Mouse (Mus musculus): Measurements from ENCODE around the gene Taok2. TPM values are rescaled to one million over a fixed set of nuclear protein-coding genes. Genes with fewer than 3 reads are reported as not detected.

Gene Taok2
- polyA plus RNA-seq, 1 experiment from 2014 or later = 20.1 TPM

DNA sequence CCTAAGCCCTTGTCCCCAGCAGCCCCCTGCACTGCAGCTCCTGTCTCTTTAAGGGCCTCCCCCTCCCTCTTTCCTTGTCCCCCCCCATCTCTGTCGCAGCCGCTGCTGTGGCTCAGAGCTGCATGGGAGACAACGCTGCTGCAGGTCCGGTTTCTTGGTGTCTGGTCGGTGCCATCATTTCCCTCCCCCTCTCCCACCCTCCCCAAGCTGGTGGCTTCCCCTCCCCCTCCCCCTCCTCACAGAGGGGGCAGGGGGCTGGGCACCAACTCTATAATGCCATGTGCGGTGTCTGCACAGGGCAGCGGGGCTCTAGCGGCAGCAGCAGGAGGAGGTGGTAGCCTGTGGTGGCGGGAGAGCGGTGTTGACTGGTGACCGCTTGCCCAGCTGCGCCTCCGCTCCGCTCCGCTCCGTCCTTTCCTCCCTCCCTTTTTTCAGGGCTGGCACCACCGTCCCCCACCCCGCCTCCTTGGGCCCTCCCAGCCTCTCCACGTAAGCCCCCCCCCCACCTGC is 61.2 kb downstream of the Taok2 start:
- Histone ChIP-seq H3K4me3 (no peak overlapping the region), H3K9ac (no peak overlapping the region), H3K36me3 (no peaks in the 10 kb centered on the region), H3K9me3 (replicated peaks) (no peaks in the 10 kb centered on the region), H3K4me2 (peak overlapping the region; percentile 43), H3K4me1 (peaks cover 7% of the 10 kb centered on the region; the same call in 1 of the 2 replicates), H3K27ac (no peak overlapping the region), H3K27me3 (replicated peaks) (peaks cover 61% of the 10 kb centered on the region)
- WGBS (ENCODE audit: insufficient replicate concordance) = 2% methylated on average over 18 of the region's 19 CpGs
- ATAC-seq = 0 out of 2 replicates have a peak, but pooled peaks have one; percentile 14

GRCm38 (mm10) chr7:126822741-126823140 is 61.8 kb downstream of the Taok2 start:
- no peak overlapping the region for H3K27ac ChIP-seq
- no peak overlapping the region for H3K9ac ChIP-seq
- ATAC-seq = no peak
- H3K4me3 ChIP-seq = no peak overlapping the region
- no peaks in the 10 kb centered on the region for H3K36me3 ChIP-seq
- WGBS (ENCODE audit: insufficient replicate concordance) = 23% methylated on average over 9 of the region's 9 CpGs
- peaks cover 61% of the 10 kb centered on the region for H3K27me3 ChIP-seq (replicated peaks)
- no peak overlapping the region for H3K4me2 ChIP-seq
- H3K4me1 ChIP-seq = peaks cover 7% of the 10 kb centered on the region; the same call in 1 of the 2 replicates
- no peaks in the 10 kb centered on the region for H3K9me3 ChIP-seq (replicated peaks)

GRCm38 (mm10) chr7:126821835-126822511 is 62.5 kb downstream of the Taok2 start:
- Histone ChIP-seq H3K4me3 (no peak overlapping the region), H3K9me3 (replicated peaks) (no peaks in the 10 kb centered on the region), H3K4me1 (peaks cover 7% of the 10 kb centered on the region; the same call in 1 of the 2 replicates), H3K9ac (no peak overlapping the region), H3K27me3 (replicated peaks) (peaks cover 58% of the 10 kb centered on the region), H3K36me3 (no peaks in the 10 kb centered on the region), H3K4me2 (no peak overlapping the region), H3K27ac (no peak overlapping the region)
- 19% methylated on average over 7 of the region's 7 CpGs for WGBS (ENCODE audit: insufficient replicate concordance)
- ATAC-seq = peak; percentile 35; the same call in 1 of the 2 replicates

- Histone ChIP-seq H3K4me1 (peaks cover 7% of the 10 kb centered on the region; the same call in 1 of the 2 replicates), H3K27ac (no peak overlapping the region), H3K4me2 (no peak overlapping the region), H3K4me3 (no peak overlapping the region), H3K27me3 (replicated peaks) (peaks cover 33% of the 10 kb centered on the region), H3K9ac (no peak overlapping the region), H3K36me3 (no peaks in the 10 kb centered on the region), H3K9me3 (replicated peaks) (no peaks in the 10 kb centered on the region)
- WGBS (ENCODE audit: insufficient replicate concordance) = 6% methylated on average over 1 of the region's 1 CpGs
- no peak for ATAC-seq
Observed at GRCm38 (mm10) chr7:126818818-126819217, 65.7 kb downstream of the Taok2 start.

GRCm38 (mm10) chr7:126817595-126817994 is 66.9 kb downstream of the Taok2 start:
- no peak overlapping the region for H3K9ac ChIP-seq
- no peaks in the 10 kb centered on the region for H3K4me1 ChIP-seq
- WGBS (ENCODE audit: insufficient replicate concordance) = 69% methylated on average over 7 of the region's 7 CpGs
- no peaks in the 10 kb centered on the region for H3K36me3 ChIP-seq
- no peak for ATAC-seq
- no peak overlapping the region for H3K4me3 ChIP-seq
- H3K27me3 ChIP-seq (replicated peaks) = peaks cover 27% of the 10 kb centered on the region
- no peak overlapping the region for H3K4me2 ChIP-seq
- H3K9me3 ChIP-seq (replicated peaks) = no peaks in the 10 kb centered on the region
- no peak overlapping the region for H3K27ac ChIP-seq

DNA sequence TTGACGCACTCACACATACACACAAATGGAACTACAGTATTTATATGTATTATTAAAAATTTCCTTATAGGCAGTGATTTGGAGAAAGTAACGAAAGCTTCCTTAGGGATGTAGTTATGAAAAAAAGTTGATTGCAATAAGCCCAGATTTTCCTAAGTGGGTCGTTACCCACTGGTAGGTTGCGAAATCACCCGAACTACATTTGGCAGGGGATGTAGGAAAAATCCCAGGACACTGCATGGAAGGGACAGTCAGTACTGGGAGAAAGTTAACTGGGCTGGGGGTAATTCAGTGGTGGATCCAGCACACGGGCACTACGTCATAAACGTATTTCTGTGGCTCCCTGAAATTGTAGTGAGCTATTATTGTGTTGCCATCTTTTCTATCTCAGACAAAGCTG is 68.0 kb downstream of the Taok2 start:
- ATAC-seq = no peak
- Histone ChIP-seq H3K27ac (no peak overlapping the region), H3K9ac (no peak overlapping the region), H3K4me2 (no peak overlapping the region), H3K4me1 (no peaks in the 10 kb centered on the region), H3K36me3 (no peaks in the 10 kb centered on the region), H3K9me3 (replicated peaks) (no peaks in the 10 kb centered on the region), H3K4me3 (no peak overlapping the region), H3K27me3 (replicated peaks) (peaks cover 19% of the 10 kb centered on the region; the same call in 1 of the 2 replicates)
- 73% methylated on average over 8 of the region's 8 CpGs for WGBS (ENCODE audit: insufficient replicate concordance)

DNA sequence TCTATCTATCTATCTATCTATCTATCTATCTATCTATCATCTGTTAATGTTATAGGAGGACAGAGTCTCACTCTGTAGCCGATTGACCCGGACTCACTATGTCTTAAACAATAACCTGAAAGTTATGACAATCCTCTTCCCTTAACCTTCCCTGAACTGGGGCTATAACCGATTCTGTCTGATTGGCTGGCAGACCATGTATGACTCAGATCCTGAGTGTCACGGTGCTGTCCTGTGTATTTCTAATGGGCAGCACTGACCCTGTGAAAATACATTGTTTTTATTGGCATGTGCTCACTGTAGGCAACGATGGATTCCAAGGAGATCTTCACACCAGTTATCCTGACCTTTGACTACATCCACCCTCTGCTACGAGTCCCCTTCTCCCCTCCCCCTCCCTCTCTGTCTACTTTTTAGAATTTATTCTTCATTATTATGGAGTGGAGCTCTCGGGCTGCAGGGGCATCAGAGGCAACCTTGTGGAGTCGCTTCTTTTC is 68.7 kb downstream of the Taok2 start:
- Histone ChIP-seq H3K27ac (no peak overlapping the region), H3K27me3 (replicated peaks) (peaks cover 17% of the 10 kb centered on the region; the same call in 1 of the 2 replicates), H3K4me2 (no peak overlapping the region), H3K9ac (no peak overlapping the region), H3K9me3 (replicated peaks) (no peaks in the 10 kb centered on the region), H3K4me3 (no peak overlapping the region), H3K36me3 (no peaks in the 10 kb centered on the region), H3K4me1 (no peaks in the 10 kb centered on the region)
- WGBS (ENCODE audit: insufficient replicate concordance) = 56% methylated on average over 8 of the region's 8 CpGs
- no peak for ATAC-seq

Other genes starting within 250 kb of the Taok2 start
- 36.3 and 42.4 TPM in 2 replicates for gene Sgf29, start 235.4 kb downstream of the Taok2 start, polyA plus RNA-seq (2016; fragmentation: Nextera tagmentation; extraction: Ambion mirVana)
- 0.24 and 0.50 TPM in 2 replicates for gene Sult1a1, start 208.3 kb downstream of the Taok2 start, polyA plus RNA-seq (2016; fragmentation: Nextera tagmentation; extraction: Ambion mirVana)
- 134 and 153 TPM in 2 replicates for gene Bola2, start 189.3 kb downstream of the Taok2 start, polyA plus RNA-seq (2016; fragmentation: Nextera tagmentation; extraction: Ambion mirVana)
- 4.5 and 5.1 TPM in 2 replicates for gene Slx1b, start 188.9 kb downstream of the Taok2 start, polyA plus RNA-seq (2016; fragmentation: Nextera tagmentation; extraction: Ambion mirVana)
- gene Coro1a, start 176.9 kb downstream of the Taok2 start, polyA plus RNA-seq (2016; fragmentation: Nextera tagmentation; extraction: Ambion mirVana) = 77.9 and 86.6 TPM in 2 replicates
- gene Mapk3, start 125.1 kb downstream of the Taok2 start, polyA plus RNA-seq (2016; fragmentation: Nextera tagmentation; extraction: Ambion mirVana) = 23.7 and 25.0 TPM in 2 replicates
- gene Gdpd3, start 118.4 kb downstream of the Taok2 start, polyA plus RNA-seq (2016; fragmentation: Nextera tagmentation; extraction: Ambion mirVana) = 0.54 and 0.78 TPM in 2 replicates
- 77.2 and 78.5 TPM in 2 replicates for gene Ypel3, start 107.7 kb downstream of the Taok2 start, polyA plus RNA-seq (2016; fragmentation: Nextera tagmentation; extraction: Ambion mirVana)
- 0.33 and 0.50 TPM in 2 replicates for gene Tbx6, start 103.2 kb downstream of the Taok2 start, polyA plus RNA-seq (2016; fragmentation: Nextera tagmentation; extraction: Ambion mirVana)
- 191 and 205 TPM in 2 replicates for gene Ppp4c, start 92.2 kb downstream of the Taok2 start, polyA plus RNA-seq (2016; fragmentation: Nextera tagmentation; extraction: Ambion mirVana)
- not detected in 2 replicates for gene Fam57b, start 87.0 kb downstream of the Taok2 start, polyA plus RNA-seq (2016; fragmentation: Nextera tagmentation; extraction: Ambion mirVana)
- not detected in 2 replicates for gene 4930451I11Rik, start 53.1 kb downstream of the Taok2 start, polyA plus RNA-seq (2016; fragmentation: Nextera tagmentation; extraction: Ambion mirVana)
- 0.15 and 0.24 TPM in 2 replicates for gene Doc2a, start 37.3 kb downstream of the Taok2 start, polyA plus RNA-seq (2016; fragmentation: Nextera tagmentation; extraction: Ambion mirVana)
- 20.3 and 22.0 TPM in 2 replicates for gene Hirip3, start 22.7 kb downstream of the Taok2 start, polyA plus RNA-seq (2016; fragmentation: Nextera tagmentation; extraction: Ambion mirVana)
- 70.5 and 73.0 TPM in 2 replicates for gene Ino80e, start 22.3 kb downstream of the Taok2 start, polyA plus RNA-seq (2016; fragmentation: Nextera tagmentation; extraction: Ambion mirVana)
- 16.7 and 16.9 TPM in 2 replicates for gene Tmem219, start 38.2 kb upstream of the Taok2 start, polyA plus RNA-seq (2016; fragmentation: Nextera tagmentation; extraction: Ambion mirVana)
- gene Kctd13, start 44.2 kb upstream of the Taok2 start, polyA plus RNA-seq (2016; fragmentation: Nextera tagmentation; extraction: Ambion mirVana) = 10.3 and 10.7 TPM in 2 replicates
- not detected in 2 replicates for gene Asphd1, start 64.9 kb upstream of the Taok2 start, polyA plus RNA-seq (2016; fragmentation: Nextera tagmentation; extraction: Ambion mirVana)
- 0.06 and 0.39 TPM in 2 replicates for gene Sez6l2, start 65.9 kb upstream of the Taok2 start, polyA plus RNA-seq (2016; fragmentation: Nextera tagmentation; extraction: Ambion mirVana)
- 59.2 and 63.2 TPM in 2 replicates for gene Cdipt, start 91.2 kb upstream of the Taok2 start, polyA plus RNA-seq (2016; fragmentation: Nextera tagmentation; extraction: Ambion mirVana)
- gene Cdiptos, start 91.4 kb upstream of the Taok2 start, polyA plus RNA-seq (2016; fragmentation: Nextera tagmentation; extraction: Ambion mirVana) = 0.29 and 0.44 TPM in 2 replicates
- gene Mvp, start 129.9 kb upstream of the Taok2 start, polyA plus RNA-seq (2016; fragmentation: Nextera tagmentation; extraction: Ambion mirVana) = 8.3 and 8.9 TPM in 2 replicates
- 0.57 TPM in 1 of 2 replicates, not detected in the other for gene Pagr1b, start 131.8 kb upstream of the Taok2 start, polyA plus RNA-seq (2016; fragmentation: Nextera tagmentation; extraction: Ambion mirVana)
- gene Pagr1a, start 132.6 kb upstream of the Taok2 start, polyA plus RNA-seq (2016; fragmentation: Nextera tagmentation; extraction: Ambion mirVana) = 60.5 and 65.1 TPM in 2 replicates
- gene Gm42742, start 136.4 kb upstream of the Taok2 start, polyA plus RNA-seq (2016; fragmentation: Nextera tagmentation; extraction: Ambion mirVana) = 4.1 and 8.9 TPM in 2 replicates
- gene Prrt2, start 136.5 kb upstream of the Taok2 start, polyA plus RNA-seq (2016; fragmentation: Nextera tagmentation; extraction: Ambion mirVana) = 0.88 and 2.1 TPM in 2 replicates
- 104 and 107 TPM in 2 replicates for gene Maz, start 142.3 kb upstream of the Taok2 start, polyA plus RNA-seq (2016; fragmentation: Nextera tagmentation; extraction: Ambion mirVana)
- 126 and 132 TPM in 2 replicates for gene Kif22, start 157.8 kb upstream of the Taok2 start, polyA plus RNA-seq (2016; fragmentation: Nextera tagmentation; extraction: Ambion mirVana)
- gene Zg16, start 202.6 kb upstream of the Taok2 start, polyA plus RNA-seq (2016; fragmentation: Nextera tagmentation; extraction: Ambion mirVana) = not detected in 2 replicates
- gene AI467606, start 206.7 kb upstream of the Taok2 start, polyA plus RNA-seq (2016; fragmentation: Nextera tagmentation; extraction: Ambion mirVana) = 8.3 and 8.5 TPM in 2 replicates
- 36.5 and 40.3 TPM in 2 replicates for gene Qprt, start 237.5 kb upstream of the Taok2 start, polyA plus RNA-seq (2016; fragmentation: Nextera tagmentation; extraction: Ambion mirVana)